8 mouse cellular contexts compared by ENCODE assay signal in genomic region chr9:21090537-21090936, GRCm38 (mm10). TPM values are rescaled to one million over a fixed set of nuclear protein-coding genes. Genes with fewer than 3 reads are reported as not detected.
DNase-seq lines count a peak whose midpoint lies in the region; ATAC-seq and TF ChIP-seq lines count a peak whose summit lies in the region.

No protein-coding gene starts in this region.

- dilution Hi-C loops in CH12.LX (cut with MboI; ENCODE audit: extremely low pct_ligation_motif_present, extremely low pct_unique_long_range_greater_than_20kb, low sequenced_read_pairs): no loop called here

- TF ChIP-seq POLR2A in heart, adult 2 months (IDR thresholded peaks at IDR 0.05; ENCODE audit: insufficient read depth, low read depth, low read length): no peak
- no peak for TF ChIP-seq POLR2A in CH12.LX (IDR thresholded peaks at IDR 0.05; ENCODE audit: low read depth, low read length)

- H3K27me3 ChIP-seq in heart, adult 2 months (ENCODE audit: control insufficient read depth, insufficient read depth, low read length): no peaks in the 10 kb centered on the region
- H3K27me3 ChIP-seq in CH12.LX (replicated peaks): no peaks in the 10 kb centered on the region
- no peaks in the 10 kb centered on the region for H3K27me3 ChIP-seq in forebrain, embryonic 14.5 days (replicated peaks; ENCODE audit: control insufficient read depth, insufficient read depth, low read length)
- H3K27me3 ChIP-seq in liver, embryonic 15.5 days: no peaks in the 10 kb centered on the region

- intact Hi-C loops in heart, adult 2 months (cut with DNase I): loop anchor here (5.0 kb wide), 1 partner anchor 58 kb away; the partner anchor contains the start of gene Icam5

- no peak for DNase-seq in heart, adult 2 months
- no peak for DNase-seq in heart, adult 9 months (ENCODE audit: low spot score in 2 of 2)
- no peak for DNase-seq in CH12.LX (ENCODE audit: extremely low read depth)
- no peak for DNase-seq in forebrain, embryonic 14.5 days (ENCODE audit: low spot score)
- no peak for DNase-seq in urinary bladder, postnatal 36 days (ENCODE audit: low spot score in 2 of 2)
- DNase-seq in left cerebral cortex, adult 9 months (ENCODE audit: low spot score in 2 of 2): no peak
- DNase-seq in spleen, postnatal 4 days (ENCODE audit: low spot score in 2 of 2): no peak

- H3K79me2 ChIP-seq in heart, adult 2 months (replicated peaks; ENCODE audit: control insufficient read depth, insufficient read depth, low read length): peaks cover 5% of the 10 kb centered on the region; the same call in 1 of the 2 replicates
- H3K79me2 ChIP-seq in CH12.LX (replicated peaks; ENCODE audit: control insufficient read depth, extremely low read depth, insufficient read depth, poor library complexity, severe bottlenecking): peaks cover 57% of the 10 kb centered on the region

- no peak overlapping the region for H3K27ac ChIP-seq in heart, adult 2 months
- peak overlapping the region; percentile 95 for H3K27ac ChIP-seq in CH12.LX (ENCODE audit: insufficient read depth, low read depth)
- H3K27ac ChIP-seq in forebrain, embryonic 14.5 days (ENCODE audit: low read depth, low read length): no peak overlapping the region
- peak overlapping the region; percentile 84; the same call in 1 of the 2 replicates for H3K27ac ChIP-seq in liver, embryonic 15.5 days (replicated peaks)

- H3K36me3 ChIP-seq in heart, adult 2 months (ENCODE audit: control insufficient read depth, insufficient read depth, low read length): no peaks in the 10 kb centered on the region; the same call in 1 of the 2 replicates
- peaks cover 54 to 71% of the 10 kb centered on the region in 2 experiments for H3K36me3 ChIP-seq in CH12.LX (replicated peaks in 1 of 2; ENCODE audit: control insufficient read depth in 1 of 2, insufficient read depth in 1 of 2, low read length in 1 of 2)
- peaks cover 48% of the 10 kb centered on the region for H3K36me3 ChIP-seq in forebrain, embryonic 14.5 days (ENCODE audit: control insufficient read depth, insufficient read depth, low read length)
- H3K36me3 ChIP-seq in liver, embryonic 15.5 days (replicated peaks): peaks cover 52% of the 10 kb centered on the region

- H3K9ac ChIP-seq in heart, adult 2 months (ENCODE audit: low read depth, low read length): no peak overlapping the region
- H3K9ac ChIP-seq in CH12.LX (ENCODE audit: insufficient read depth, low read depth): peak overlapping the region; percentile 96
- peak overlapping the region; percentile 73 for H3K9ac ChIP-seq in forebrain, embryonic 14.5 days (ENCODE audit: low read length)
- peak overlapping the region; percentile 66 for H3K9ac ChIP-seq in liver, embryonic 15.5 days

- no peak for ATAC-seq in forebrain, embryonic 14.5 days
- no peak for ATAC-seq in liver, embryonic 15.5 days (ENCODE audit: insufficient read depth)

- in situ Hi-C loops in CH12.LX (cut with MboI; ENCODE audit: low pct_ligation_motif_present, low pct_unique_long_range_greater_than_20kb, low sequenced_read_pairs): loop anchor here (5.0 kb wide), 1 partner anchor 42 kb away; the partner anchor contains the start of gene Tyk2

- TF ChIP-seq CTCF in heart, adult 2 months (IDR thresholded peaks at IDR 0.05): no peak
- no peak for TF ChIP-seq CTCF in CH12.LX (conservative IDR thresholded peaks at IDR 0.05 in 1 of 2, IDR thresholded peaks at IDR 0.05 in 1 of 2; ENCODE audit: low read depth in 2 of 2, low read length in 2 of 2)

- H3K4me1 ChIP-seq in heart, adult 2 months (ENCODE audit: control insufficient read depth, insufficient read depth, low read length): peaks cover 7% of the 10 kb centered on the region
- peaks cover 9 to 52% of the 10 kb centered on the region in 2 experiments for H3K4me1 ChIP-seq in CH12.LX (ENCODE audit: control insufficient read depth in 1 of 2, insufficient read depth in 2 of 2)
- peaks cover 8% of the 10 kb centered on the region for H3K4me1 ChIP-seq in forebrain, embryonic 14.5 days (ENCODE audit: control insufficient read depth, insufficient read depth, low read length)
- H3K4me1 ChIP-seq in liver, embryonic 15.5 days (replicated peaks): peaks cover 48% of the 10 kb centered on the region

- 84% methylated on average over 1 of the region's 1 CpGs for WGBS in heart, adult 2 months
- WGBS in forebrain, embryonic 14.5 days: 86% methylated on average over 1 of the region's 1 CpGs
- 94% methylated on average over 1 of the region's 1 CpGs for WGBS in liver, embryonic 15.5 days (ENCODE audit: insufficient replicate concordance)

- H3K9me3 ChIP-seq in CH12.LX (replicated peaks; ENCODE audit: low read length): no peaks in the 10 kb centered on the region
- H3K9me3 ChIP-seq in forebrain, embryonic 14.5 days (replicated peaks; ENCODE audit: control insufficient read depth, low read length): no peaks in the 10 kb centered on the region
- no peaks in the 10 kb centered on the region for H3K9me3 ChIP-seq in liver, embryonic 15.5 days (replicated peaks)

- peak overlapping the region; percentile 62; the same call in 1 of the 2 replicates for H3K4me3 ChIP-seq in heart, adult 2 months
- peak overlapping the region; percentile 78 to 92 (median 85) for H3K4me3 ChIP-seq in CH12.LX (replicated peaks in 1 of 3; ENCODE audit: low read depth in 2 of 3, low read length in 2 of 3, poor library complexity in 1 of 3)
- peak overlapping the region; percentile 66 for H3K4me3 ChIP-seq in forebrain, embryonic 14.5 days (ENCODE audit: low read depth, low read length)
- peak overlapping the region; percentile 76 for H3K4me3 ChIP-seq in liver, embryonic 15.5 days (replicated peaks)

- no peak for TF ChIP-seq EP300 in heart, adult 2 months (IDR thresholded peaks at IDR 0.05; ENCODE audit: insufficient read depth, low read depth, low read length)
- TF ChIP-seq EP300 in CH12.LX (IDR thresholded peaks at IDR 0.05; ENCODE audit: low read length): no peak

- H3K4me2 ChIP-seq in CH12.LX (ENCODE audit: insufficient read depth, low read depth, poor library complexity, severe bottlenecking): peak overlapping the region; percentile 63
- peak overlapping the region; percentile 88 for H3K4me2 ChIP-seq in forebrain, embryonic 14.5 days (ENCODE audit: low read length)
- H3K4me2 ChIP-seq in liver, embryonic 15.5 days: peak overlapping the region; percentile 82

- TF ChIP-seq RAD21 in CH12.LX (IDR thresholded peaks at IDR 0.05; ENCODE audit: low read depth, low read length): no peak

TF ChIP-seq in CH12.LX, 34 proteins besides CTCF, POLR2A, EP300 and RAD21:
- TF ChIP-seq MEF2A (IDR thresholded peaks at IDR 0.05; ENCODE audit: borderline replicate concordance, low read depth, low read length) (no peak), NRF1 (IDR thresholded peaks at IDR 0.05; ENCODE audit: low read depth, low read length) (no peak), MAZ (IDR thresholded peaks at IDR 0.05; ENCODE audit: low read depth, low read length) (no peak), GABPA (IDR thresholded peaks at IDR 0.05; ENCODE audit: insufficient replicate concordance, low read depth, low read length) (no peak), USF2 (conservative IDR thresholded peaks at IDR 0.05; ENCODE audit: low read depth, low read length) (no peak), CHD2 (IDR thresholded peaks at IDR 0.05; ENCODE audit: low read length) (no peak), ZNF384 (IDR thresholded peaks at IDR 0.05; ENCODE audit: low read depth, low read length) (no peak)

RNA-seq across cellular contexts. Expression of gene Gm38431, which starts 1.3 kb away (rescaled TPM):
- total RNA-seq in heart, adult 2 months (2021): under 1 TPM; 0.31 to 0.34 TPM
- 2.0 and 2.3 TPM in 2 replicates for polyA plus RNA-seq in heart, adult 2 months (2012; rRNA removed)
- total RNA-seq in CH12.LX (2012; rRNA removed) (20.6 and 30.5 TPM in 2 replicates), CH12.LX (2014; rRNA removed) (0.26 and 1.1 TPM in 2 replicates)
- 7.1 and 9.8 TPM in 2 replicates for polyA plus RNA-seq in CH12.LX (2012; ENCODE audit: insufficient read length, low read depth)
- 1.2 and 1.5 TPM in 2 replicates for polyA plus RNA-seq in forebrain, embryonic 14.5 days (2014; fragmentation: Nextera tagmentation; extraction: Ambion mirVana)
- 1.9 and 2.4 TPM in 2 replicates for polyA plus RNA-seq in liver, embryonic 15.5 days (2015; fragmentation: Nextera tagmentation; extraction: Ambion mirVana)

RNA-seq across cellular contexts. Expression of gene Raver1, which starts 1.3 kb away (rescaled TPM):
- 10 to 100 TPM; 26.3 to 27.9 TPM for total RNA-seq in heart, adult 2 months (2021)
- 27.4 and 29.1 TPM in 2 replicates for polyA plus RNA-seq in heart, adult 2 months (2012; rRNA removed)
- total RNA-seq in CH12.LX (2012; rRNA removed): 30.8 and 31.3 TPM in 2 replicates
- total RNA-seq in CH12.LX (2014; rRNA removed): 16.0 and 18.9 TPM in 2 replicates
- 77.9 and 101 TPM in 2 replicates for polyA plus RNA-seq in CH12.LX (2012; ENCODE audit: insufficient read length, low read depth)
- polyA plus RNA-seq in forebrain, embryonic 14.5 days (2014; fragmentation: Nextera tagmentation; extraction: Ambion mirVana): 43.6 and 47.1 TPM in 2 replicates
- 21.7 and 23.4 TPM in 2 replicates for polyA plus RNA-seq in liver, embryonic 15.5 days (2015; fragmentation: Nextera tagmentation; extraction: Ambion mirVana)

RNA-seq across cellular contexts. Expression of gene Fdx1l, which starts 17.1 kb away (rescaled TPM):
- total RNA-seq in heart, adult 2 months (2021): 10 to 100 TPM; 35.8 to 41.4 TPM
- polyA plus RNA-seq in heart, adult 2 months (2012; rRNA removed): 48.3 and 51.1 TPM in 2 replicates
- total RNA-seq in CH12.LX (2012; rRNA removed): 79.7 and 90.4 TPM in 2 replicates
- 67.2 and 70.8 TPM in 2 replicates for total RNA-seq in CH12.LX (2014; rRNA removed)
- 105 and 112 TPM in 2 replicates for polyA plus RNA-seq in CH12.LX (2012; ENCODE audit: insufficient read length, low read depth)
- polyA plus RNA-seq in forebrain, embryonic 14.5 days (2014; fragmentation: Nextera tagmentation; extraction: Ambion mirVana): 60.2 and 69.8 TPM in 2 replicates
- polyA plus RNA-seq in liver, embryonic 15.5 days (2015; fragmentation: Nextera tagmentation; extraction: Ambion mirVana): 29.1 and 31.1 TPM in 2 replicates

RNA-seq across cellular contexts. Expression of gene Gm49373, which starts 17.6 kb away (rescaled TPM):
- under 1 TPM in 1 of 2 experiments, not detected in 1; 0.30 TPM for total RNA-seq in heart, adult 2 months (2021)
- 0.27 and 0.32 TPM in 2 replicates for polyA plus RNA-seq in heart, adult 2 months (2012; rRNA removed)
- total RNA-seq in CH12.LX (2012; rRNA removed) (0.85 and 1.8 TPM in 2 replicates), CH12.LX (2014; rRNA removed) (0.54 and 0.60 TPM in 2 replicates)
- polyA plus RNA-seq in CH12.LX (2012; ENCODE audit: insufficient read length, low read depth): 1.5 and 2.9 TPM in 2 replicates
- 0.41 and 1.8 TPM in 2 replicates for polyA plus RNA-seq in forebrain, embryonic 14.5 days (2014; fragmentation: Nextera tagmentation; extraction: Ambion mirVana)
- polyA plus RNA-seq in liver, embryonic 15.5 days (2015; fragmentation: Nextera tagmentation; extraction: Ambion mirVana): 0.18 and 0.50 TPM in 2 replicates

RNA-seq across cellular contexts. Expression of gene Zglp1, which starts 23.6 kb away (rescaled TPM):
- not detected for total RNA-seq in heart, adult 2 months (2021)
- not detected in 2 replicates for polyA plus RNA-seq in heart, adult 2 months (2012; rRNA removed)
- 1.1 TPM in 1 of 2 replicates, not detected in the other for total RNA-seq in CH12.LX (2012; rRNA removed)
- total RNA-seq in CH12.LX (2014; rRNA removed): 1.3 TPM in 1 of 2 replicates, not detected in the other
- 0.87 and 0.98 TPM in 2 replicates for polyA plus RNA-seq in CH12.LX (2012; ENCODE audit: insufficient read length, low read depth)
- 1.3 and 1.8 TPM in 2 replicates for polyA plus RNA-seq in forebrain, embryonic 14.5 days (2014; fragmentation: Nextera tagmentation; extraction: Ambion mirVana)
- polyA plus RNA-seq in liver, embryonic 15.5 days (2015; fragmentation: Nextera tagmentation; extraction: Ambion mirVana): 0.63 TPM in 1 of 2 replicates, not detected in the other

Comparison
In these comparisons a context has a peak if more than half of its experiments do, and no peak if none do; other contexts are left out.
1. H3K27ac ChIP-seq: peak in CH12.LX (single experiment) and liver, embryonic 15.5 days (single experiment); none in heart, adult 2 months (single experiment) and forebrain, embryonic 14.5 days (single experiment).
2. Peak in every context shown above with its lines, with median percentiles within 50 percentile points of each other: H3K4me3 ChIP-seq and H3K4me2 ChIP-seq.